Mouse (Mus musculus): ENCODE measurements at regions not wholly inside any gene's neighbourhood (a gene's known extent, or its start where the extent isn't known, plus 50 kb on each side); places are given as distances from the start of the nearest gene placed in this dataset.

DNA sequence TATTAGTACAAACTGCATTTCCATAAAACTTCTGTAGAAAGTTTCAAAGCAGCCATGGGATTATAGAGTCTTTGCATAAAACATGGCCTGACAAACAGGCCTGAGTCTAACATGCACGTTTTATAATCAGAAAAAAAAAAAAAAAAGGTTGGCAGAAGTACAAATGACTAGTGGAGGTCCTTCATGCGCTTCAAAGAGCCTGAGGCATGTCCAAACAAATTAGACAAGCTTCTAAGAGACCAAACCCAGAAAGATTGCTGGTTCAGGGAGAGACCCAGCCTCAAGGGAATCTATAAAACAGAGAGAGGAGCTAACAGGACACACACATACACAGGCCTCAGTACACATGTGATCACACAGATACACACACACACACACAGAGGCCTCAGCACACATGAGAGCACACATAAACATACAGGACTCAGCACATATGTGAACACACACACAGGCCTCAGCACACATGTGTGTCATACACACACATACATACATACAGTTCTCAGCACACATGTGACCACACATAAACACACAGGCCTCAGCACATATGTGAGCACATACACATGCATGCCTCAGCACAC lies 57.0 kb upstream of the Gnaq start:
- TF ChIP-seq GATA1 (IDR thresholded peaks at IDR 0.05; ENCODE audit: borderline replicate concordance, low read length), result no peak
- no peak for TF ChIP-seq FLI1 (IDR thresholded peaks at IDR 0.05; ENCODE audit: low read length)
